Mouse (Mus musculus): ENCODE data around the gene Prtg.
A peak's percentile ranks its signal among the peaks of the same experiment; 100 is the strongest.

Prtg gene

GRCm38 (mm10) chr9:72925021-72925934, 118.6 kb downstream of the Prtg start, which contains the start of gene Pygo1:
TSS of gene Pygo1 (plus strand) at chr9:72925645.
- DNase-seq: peak; percentile 35 to 36

GRCm38 (mm10) chr9:72925935-72926258, 119.2 kb downstream of the Prtg start:
- no peak for DNase-seq

DNA sequence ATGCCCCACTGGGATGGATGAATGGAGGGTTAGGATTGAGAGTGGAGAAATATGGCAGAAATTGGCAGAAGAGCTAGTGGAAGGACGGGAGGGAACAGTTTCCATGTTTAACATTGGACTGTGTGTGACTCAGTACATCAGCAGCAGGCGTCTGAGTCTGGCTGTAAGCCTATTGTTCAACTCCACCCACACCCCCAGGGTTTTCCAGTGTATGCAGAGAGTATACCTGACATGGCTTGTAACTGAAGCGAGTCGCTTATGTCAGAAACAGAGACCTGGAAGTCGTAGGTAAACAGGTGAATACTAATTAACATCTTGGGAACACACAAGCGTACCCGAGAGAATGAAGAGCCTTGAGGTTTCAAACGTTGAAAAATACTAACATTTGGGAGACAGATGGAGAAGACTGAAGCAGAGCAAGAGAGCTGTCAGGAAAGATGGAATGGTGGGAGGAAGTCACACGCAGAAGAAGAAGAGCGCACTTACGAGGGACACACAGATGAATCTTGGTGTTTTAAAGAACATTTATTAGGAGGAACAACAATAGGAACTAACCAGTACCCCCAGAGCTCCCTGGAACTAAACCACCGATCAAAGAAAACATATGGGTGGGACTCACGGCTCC, 124.6 kb downstream of the Prtg start:
- no peak for DNase-seq

DNA sequence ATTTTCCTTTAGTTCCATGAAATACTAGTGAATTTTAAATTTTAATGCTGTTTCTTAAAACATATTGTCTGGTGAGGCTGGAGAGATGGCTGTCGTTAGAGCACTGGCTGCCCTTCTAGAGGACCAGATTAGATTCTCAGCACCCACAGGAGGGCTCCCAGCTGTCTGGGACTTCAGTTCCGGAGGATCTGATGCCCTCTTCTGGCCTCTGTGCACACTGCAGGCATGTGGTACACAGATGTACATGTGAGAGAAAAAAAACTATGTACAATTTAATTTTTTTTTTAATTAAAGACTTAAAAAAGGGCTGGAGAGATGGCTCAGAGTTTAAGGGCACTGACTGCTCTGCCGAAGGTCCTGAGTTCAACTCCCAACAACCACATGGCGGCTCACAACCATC, 128.6 kb downstream of the Prtg start:
- no peak for DNase-seq

- no peak for DNase-seq
These were observed 129.6 kb downstream of the Prtg start for GRCm38 (mm10) chr9:72936301-72936700.

DNA sequence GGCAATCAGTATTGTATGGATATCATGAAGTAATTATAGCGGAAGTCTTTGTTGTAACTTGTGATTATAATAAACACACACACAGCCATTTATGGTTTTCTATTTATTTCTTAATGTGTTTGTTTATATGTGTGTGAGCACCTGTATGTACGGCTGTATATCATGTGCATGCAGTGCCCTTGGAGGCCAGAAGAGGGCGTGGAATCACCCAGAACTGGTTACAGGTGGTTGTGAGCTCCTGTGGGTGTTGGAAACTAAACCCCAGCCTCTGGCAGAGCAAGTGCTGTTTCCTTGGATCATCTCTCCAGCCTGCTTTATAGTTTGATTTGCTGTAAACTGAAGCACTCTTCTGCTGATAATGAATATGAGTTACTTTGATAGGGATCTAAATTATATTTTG, 136.8 kb downstream of the Prtg start:
- no peak for DNase-seq

- DNase-seq: no peak
These were observed 137.6 kb downstream of the Prtg start for GRCm38 (mm10) chr9:72944286-72944685.

DNA sequence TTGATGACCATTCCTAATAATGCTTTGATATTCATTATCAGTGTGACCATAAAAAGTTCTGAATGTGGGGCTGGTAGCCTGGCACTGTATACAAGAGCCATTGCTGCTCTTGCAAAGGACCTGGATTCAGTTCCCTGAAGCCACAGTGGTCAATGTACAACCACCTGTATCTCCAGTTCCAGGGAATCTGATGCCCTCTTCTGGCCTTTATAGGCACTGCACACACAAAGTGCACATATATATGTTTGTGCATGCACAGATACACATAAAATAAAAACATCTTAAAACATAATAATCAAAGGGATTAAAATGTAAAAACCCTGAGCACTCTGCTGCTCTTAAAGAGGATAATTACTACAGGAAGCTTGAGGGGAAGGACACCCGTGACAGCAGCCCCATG, 140.3 kb downstream of the Prtg start:
- no peak for DNase-seq

DNA sequence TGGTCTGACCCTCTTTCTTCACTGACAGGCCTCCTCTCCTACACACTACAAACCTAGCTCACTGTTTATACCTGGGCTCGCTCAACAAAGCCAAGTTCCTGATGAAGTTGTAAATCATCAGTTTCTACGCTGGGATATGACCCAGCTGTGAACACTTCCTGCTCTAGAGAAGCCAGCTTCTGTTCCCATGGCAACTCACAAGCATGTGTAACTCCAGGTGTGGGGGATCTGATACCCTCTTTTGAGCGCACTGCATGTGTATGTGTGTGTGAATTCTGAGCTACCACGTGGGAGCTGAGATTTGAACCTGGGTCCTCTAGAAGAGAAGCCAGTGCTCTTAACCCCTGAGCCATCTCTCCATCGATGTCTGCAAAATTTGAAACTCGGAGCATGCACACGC, 142.9 kb downstream of the Prtg start:
- DNase-seq: no peak

- no peak for DNase-seq
These were observed 148.1 kb downstream of the Prtg start for GRCm38 (mm10) chr9:72954746-72955145.

DNA sequence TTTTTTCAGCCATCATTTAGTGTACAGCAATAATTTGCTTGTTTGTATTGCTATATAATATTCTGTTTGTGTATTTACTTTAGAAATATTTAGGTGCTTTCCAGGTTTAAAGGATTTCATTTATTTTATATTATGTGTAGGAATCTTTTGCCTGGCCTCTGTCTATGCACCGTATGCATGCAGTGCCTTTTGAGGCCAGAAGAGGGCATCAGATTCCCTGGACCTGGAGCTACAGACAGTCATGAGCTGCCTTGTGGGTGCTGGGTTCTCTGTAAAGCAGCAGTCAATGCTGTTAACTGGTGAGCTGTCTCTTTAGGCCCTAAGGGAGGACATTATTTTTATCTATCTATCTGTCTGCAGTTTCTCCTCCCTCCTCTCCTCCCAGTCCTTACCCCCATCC, 148.9 kb downstream of the Prtg start:
- DNase-seq: peak; percentile 40 to 45

- DNase-seq: peak; percentile 59 to 68
These were observed 152.1 kb downstream of the Prtg start, which contains the start of the genes Dyx1c1 and Gm44503 for GRCm38 (mm10) chr9:72958521-72959450. TSS of gene Dyx1c1 (plus strand) at chr9:72958785. TSS of gene Gm44503 (plus strand) at chr9:72958852.

- DNase-seq: no peak
These were observed 154.7 kb downstream of the Prtg start for GRCm38 (mm10) chr9:72961346-72961745.

DNA sequence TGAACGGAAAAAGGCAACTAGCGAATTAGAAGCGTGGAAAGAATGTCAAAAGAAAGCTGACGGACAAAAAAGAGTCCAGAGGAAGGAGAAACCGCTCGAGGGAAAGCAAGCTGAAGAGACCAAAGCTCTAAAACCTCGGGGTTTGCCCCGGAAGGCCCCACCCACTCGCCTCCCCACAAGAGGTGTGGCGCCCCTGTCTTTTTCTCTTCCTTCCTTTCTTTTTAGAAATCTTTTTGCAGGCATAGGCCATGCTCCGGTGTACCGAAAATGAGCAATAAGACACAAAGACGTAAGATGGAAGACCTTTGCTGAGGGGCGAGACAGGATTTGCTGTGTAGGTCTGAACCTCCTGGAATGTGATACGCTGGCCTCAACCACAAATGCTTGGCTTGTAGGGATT, 155.3 kb downstream of the Prtg start:
- no peak for DNase-seq

All from cerebellum, postnatal 36 days (tissue).